Mouse (Mus musculus): ENCODE results near the gene Foxs1. TPM values are rescaled to one million over a fixed set of nuclear protein-coding genes. Genes with fewer than 3 reads are reported as not detected.

The Foxs1 gene
- polyA plus RNA-seq, 1 experiment from 2014 or later, result 2.5 TPM

DNA sequence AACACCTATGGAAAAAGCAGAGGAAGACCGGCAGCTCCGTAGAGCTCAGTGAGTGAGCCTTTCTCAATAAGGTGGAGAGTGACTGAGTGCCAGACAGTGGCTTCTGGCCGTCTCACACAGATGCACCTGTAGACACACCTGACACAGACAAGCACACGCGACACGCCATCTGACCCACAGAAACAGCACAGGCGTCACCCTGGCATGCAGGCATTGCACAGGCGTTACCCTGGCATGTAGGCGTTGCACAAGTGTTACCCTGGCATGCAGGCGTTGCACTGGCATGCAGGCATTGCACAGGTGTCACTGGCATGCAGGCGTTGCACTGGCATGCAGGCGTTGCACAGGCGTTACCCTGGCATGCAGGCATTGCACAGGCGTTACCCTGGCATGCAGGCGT is 31.7 kb downstream of the Foxs1 start:
- H3K9me3 ChIP-seq, result no peaks in the 10 kb centered on the region
- no peak for ATAC-seq (ENCODE audit: extremely low read depth, insufficient number of reproducible peaks, low FRiP score, low TSS enrichment)
- WGBS, result 89% methylated on average over 15 of the region's 15 CpGs
- no peaks in the 10 kb centered on the region for H3K27me3 ChIP-seq (replicated peaks)
- peaks cover 30% of the 10 kb centered on the region for H3K4me1 ChIP-seq
- peaks cover 27% of the 10 kb centered on the region for H3K36me3 ChIP-seq
- no peak overlapping the region for H3K4me2 ChIP-seq
- H3K27ac ChIP-seq (replicated peaks), result no peak overlapping the region
- H3K4me3 ChIP-seq, result no peak overlapping the region
- no peak overlapping the region for H3K9ac ChIP-seq

DNA sequence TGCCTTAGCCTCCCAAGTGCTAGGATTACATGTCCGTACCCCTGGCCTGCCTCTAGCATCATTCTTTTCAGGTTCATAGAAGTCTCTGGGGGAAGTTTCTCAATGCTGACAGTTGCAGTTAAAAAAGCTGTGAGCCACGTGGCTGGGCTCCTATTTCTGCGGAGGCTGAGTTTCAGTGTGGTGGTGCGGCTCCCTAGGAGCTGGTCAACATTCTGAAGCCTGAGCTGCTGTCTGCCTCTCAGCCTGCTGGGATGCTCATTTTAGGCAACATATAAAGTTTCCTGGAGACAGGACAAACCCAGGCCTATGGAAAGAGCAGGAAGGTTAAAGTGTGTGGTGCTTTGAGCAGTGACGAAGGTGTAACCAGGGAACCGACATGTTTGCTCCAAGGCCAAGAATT is 34.0 kb downstream of the Foxs1 start:
- peaks cover 8% of the 10 kb centered on the region for H3K4me1 ChIP-seq
- ATAC-seq (ENCODE audit: extremely low read depth, insufficient number of reproducible peaks, low FRiP score, low TSS enrichment), result no peak
- H3K9me3 ChIP-seq, result no peaks in the 10 kb centered on the region
- no peaks in the 10 kb centered on the region for H3K27me3 ChIP-seq (replicated peaks)
- H3K4me3 ChIP-seq, result no peak overlapping the region
- H3K9ac ChIP-seq, result no peak overlapping the region
- no peak overlapping the region for H3K4me2 ChIP-seq
- WGBS, result 86% methylated on average over 6 of the region's 6 CpGs
- H3K36me3 ChIP-seq, result peaks cover 50% of the 10 kb centered on the region
- no peak overlapping the region for H3K27ac ChIP-seq (replicated peaks)

DNA sequence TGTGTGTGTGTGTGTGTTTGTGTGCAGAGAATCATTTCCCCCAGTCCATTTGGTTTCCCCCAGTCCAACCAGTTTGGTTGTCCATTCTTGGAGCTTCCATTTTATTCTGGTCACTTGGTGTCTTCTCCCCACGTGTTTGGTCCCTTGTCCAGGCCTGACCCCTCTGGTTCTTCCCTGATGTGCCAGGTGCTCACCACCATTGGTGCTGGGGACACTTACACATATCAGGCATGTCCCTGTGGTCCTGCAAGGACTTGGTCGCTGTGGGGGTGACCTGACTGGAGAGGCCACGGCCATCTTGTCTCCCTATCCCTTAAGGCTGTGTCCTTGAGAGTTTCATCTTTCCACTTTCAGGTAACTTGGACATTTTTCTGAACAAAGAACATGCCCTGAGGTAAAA is 36.1 kb downstream of the Foxs1 start:
- Histone ChIP-seq H3K9me3 (no peaks in the 10 kb centered on the region), H3K27me3 (replicated peaks) (no peaks in the 10 kb centered on the region), H3K4me3 (no peak overlapping the region), H3K27ac (replicated peaks) (no peak overlapping the region), H3K4me1 (no peaks in the 10 kb centered on the region), H3K9ac (no peak overlapping the region), H3K36me3 (peaks cover 71% of the 10 kb centered on the region), H3K4me2 (no peak overlapping the region)
- ATAC-seq (ENCODE audit: extremely low read depth, insufficient number of reproducible peaks, low FRiP score, low TSS enrichment), result no peak
- WGBS, result 81% methylated on average over 3 of the region's 3 CpGs

DNA sequence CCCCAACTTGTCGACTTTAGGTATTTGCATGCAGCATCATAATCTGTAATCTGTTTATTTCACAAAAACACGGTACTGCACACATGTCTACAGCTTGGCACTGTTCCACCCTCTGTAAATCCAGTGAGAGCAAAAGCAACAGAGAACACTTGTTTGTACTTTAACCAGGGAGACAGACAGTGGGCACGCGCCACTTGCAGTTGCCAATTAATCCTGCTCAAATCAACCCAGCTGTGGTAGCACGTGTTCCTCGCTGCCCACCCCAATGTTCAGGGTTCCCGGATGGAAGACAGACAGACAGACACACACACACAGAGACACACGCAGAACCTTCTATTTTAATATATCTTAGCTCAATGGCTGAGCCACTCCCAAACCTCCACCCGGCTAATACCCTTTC is 37.2 kb downstream of the Foxs1 start:
- no peak overlapping the region for H3K4me2 ChIP-seq
- H3K36me3 ChIP-seq, result peaks cover 82% of the 10 kb centered on the region
- H3K9me3 ChIP-seq, result no peaks in the 10 kb centered on the region
- H3K27me3 ChIP-seq (replicated peaks), result no peaks in the 10 kb centered on the region
- WGBS, result 92% methylated on average over 9 of the region's 9 CpGs
- no peak overlapping the region for H3K9ac ChIP-seq
- no peaks in the 10 kb centered on the region for H3K4me1 ChIP-seq
- no peak for ATAC-seq (ENCODE audit: extremely low read depth, insufficient number of reproducible peaks, low FRiP score, low TSS enrichment)
- no peak overlapping the region for H3K27ac ChIP-seq (replicated peaks)
- H3K4me3 ChIP-seq, result no peak overlapping the region

DNA sequence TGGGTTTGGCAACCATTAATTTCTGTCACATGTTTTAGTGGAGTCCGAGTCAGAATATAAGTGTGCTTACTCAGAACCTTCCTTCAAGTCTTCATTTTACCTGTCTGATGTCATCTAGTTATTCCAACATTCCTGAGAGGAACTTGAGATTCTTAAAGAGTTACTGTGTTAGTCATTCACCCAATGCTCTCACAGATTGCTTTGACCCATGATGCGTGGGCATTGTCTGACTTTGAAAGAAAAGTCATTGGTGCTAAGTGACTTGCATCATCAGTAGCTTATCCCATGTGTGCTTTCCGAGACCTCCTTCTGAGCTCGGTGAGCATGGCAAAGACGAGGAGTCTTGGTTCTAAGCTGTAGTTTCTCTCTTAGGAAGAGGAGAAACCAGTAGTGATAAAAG is 44.2 kb downstream of the Foxs1 start:
- ATAC-seq (ENCODE audit: extremely low read depth, insufficient number of reproducible peaks, low FRiP score, low TSS enrichment), result no peak
- Histone ChIP-seq H3K36me3 (peaks cover 96% of the 10 kb centered on the region), H3K9me3 (no peaks in the 10 kb centered on the region), H3K27me3 (replicated peaks) (no peaks in the 10 kb centered on the region), H3K4me2 (no peak overlapping the region), H3K9ac (no peak overlapping the region), H3K4me3 (no peak overlapping the region), H3K27ac (replicated peaks) (no peak overlapping the region), H3K4me1 (no peaks in the 10 kb centered on the region)
- WGBS, result 93% methylated on average over 5 of the region's 5 CpGs

DNA sequence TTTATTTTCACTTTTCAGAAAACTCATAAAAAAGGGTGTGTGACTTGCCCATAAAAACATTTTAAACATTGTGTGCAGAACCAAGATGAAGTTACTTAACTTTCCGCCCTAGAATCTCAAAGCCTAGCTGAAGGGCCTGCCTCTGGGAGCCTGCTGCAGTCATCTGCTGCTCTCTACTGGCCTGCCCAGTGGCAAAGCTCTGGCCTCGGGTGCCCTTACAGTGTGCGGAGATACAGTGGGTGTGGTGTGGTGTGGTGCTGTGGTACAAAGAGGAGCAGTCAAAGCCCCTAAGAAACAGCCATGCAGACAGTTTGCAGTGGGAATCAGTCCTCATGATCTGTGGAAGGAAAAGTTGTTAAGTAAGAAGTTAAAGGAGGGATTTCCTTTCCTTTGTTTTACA is 45.8 kb downstream of the Foxs1 start:
- no peak for ATAC-seq (ENCODE audit: extremely low read depth, insufficient number of reproducible peaks, low FRiP score, low TSS enrichment)
- H3K4me3 ChIP-seq, result no peak overlapping the region
- peaks cover 95% of the 10 kb centered on the region for H3K36me3 ChIP-seq
- H3K4me2 ChIP-seq, result no peak overlapping the region
- no peaks in the 10 kb centered on the region for H3K4me1 ChIP-seq
- no peak overlapping the region for H3K27ac ChIP-seq (replicated peaks)
- 85% methylated on average over 3 of the region's 3 CpGs for WGBS
- no peak overlapping the region for H3K9ac ChIP-seq
- H3K27me3 ChIP-seq (replicated peaks), result no peaks in the 10 kb centered on the region
- H3K9me3 ChIP-seq, result no peaks in the 10 kb centered on the region

DNA sequence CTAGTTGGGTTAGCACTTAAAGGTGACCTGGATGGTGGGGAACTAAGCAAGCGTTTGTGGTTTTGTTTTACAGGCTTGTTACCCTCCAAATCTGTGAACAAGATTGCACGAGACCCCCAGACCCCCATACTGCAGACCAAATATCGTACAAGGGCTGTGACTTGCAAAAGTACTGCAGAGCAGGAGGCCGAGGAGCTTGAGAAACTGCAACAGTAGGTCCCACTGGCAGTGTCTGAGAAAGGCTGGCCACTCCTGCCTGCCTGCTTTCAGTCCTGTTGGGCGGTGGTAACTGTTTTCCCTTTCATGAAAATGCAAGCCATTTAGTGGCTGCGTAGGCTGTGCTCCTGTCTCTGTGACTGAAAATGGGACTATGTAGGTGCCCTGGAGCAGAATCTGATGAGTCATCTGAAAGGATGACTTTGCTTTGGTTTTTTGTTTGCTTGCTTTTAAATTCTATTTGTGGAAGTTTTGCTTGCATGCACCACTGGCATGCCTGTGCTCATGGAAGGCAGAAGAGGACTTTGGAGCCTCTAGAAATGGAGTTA is 48.8 kb downstream of the Foxs1 start:
- Histone ChIP-seq H3K4me3 (no peak overlapping the region), H3K9me3 (no peaks in the 10 kb centered on the region), H3K4me1 (no peaks in the 10 kb centered on the region), H3K36me3 (peaks cover 97% of the 10 kb centered on the region), H3K9ac (no peak overlapping the region), H3K4me2 (no peak overlapping the region), H3K27ac (replicated peaks) (no peak overlapping the region), H3K27me3 (replicated peaks) (no peaks in the 10 kb centered on the region)
- no peak for ATAC-seq (ENCODE audit: extremely low read depth, insufficient number of reproducible peaks, low FRiP score, low TSS enrichment)
- 93% methylated on average over 6 of the region's 6 CpGs for WGBS

Other genes with a start within 250 kb of the Foxs1 start
- gene Mcts2, start 246.2 kb downstream of the Foxs1 start, polyA plus RNA-seq (2015; fragmentation: Nextera tagmentation; extraction: Ambion mirVana), result 23.0 and 25.3 TPM in 2 replicates
- gene Id1, start 197.0 kb downstream of the Foxs1 start, polyA plus RNA-seq (2015; fragmentation: Nextera tagmentation; extraction: Ambion mirVana), result 56.7 and 58.8 TPM in 2 replicates
- 11.8 and 13.4 TPM in 2 replicates for gene Cox4i2, start 179.0 kb downstream of the Foxs1 start, polyA plus RNA-seq (2015; fragmentation: Nextera tagmentation; extraction: Ambion mirVana)
- gene Bcl2l1, start 101.5 kb downstream of the Foxs1 start, polyA plus RNA-seq (2015; fragmentation: Nextera tagmentation; extraction: Ambion mirVana), result 59.6 and 62.8 TPM in 2 replicates
- gene Tpx2, start 85.2 kb downstream of the Foxs1 start, polyA plus RNA-seq (2015; fragmentation: Nextera tagmentation; extraction: Ambion mirVana), result 51.1 and 55.5 TPM in 2 replicates
- 0.19 and 0.29 TPM in 2 replicates for gene Mylk2, start 21.9 kb downstream of the Foxs1 start, polyA plus RNA-seq (2015; fragmentation: Nextera tagmentation; extraction: Ambion mirVana)
- gene Dusp15, start 18.5 kb upstream of the Foxs1 start, polyA plus RNA-seq (2015; fragmentation: Nextera tagmentation; extraction: Ambion mirVana), result 0.15 and 0.51 TPM in 2 replicates
- 0.23 and 0.44 TPM in 2 replicates for gene Ttll9, start 29.3 kb upstream of the Foxs1 start, polyA plus RNA-seq (2015; fragmentation: Nextera tagmentation; extraction: Ambion mirVana)
- gene Pdrg1, start 82.2 kb upstream of the Foxs1 start, polyA plus RNA-seq (2015; fragmentation: Nextera tagmentation; extraction: Ambion mirVana), result 101 and 111 TPM in 2 replicates
- not detected in 2 replicates for gene Xkr7, start 98.6 kb upstream of the Foxs1 start, polyA plus RNA-seq (2015; fragmentation: Nextera tagmentation; extraction: Ambion mirVana)
- 4.6 and 5.3 TPM in 2 replicates for gene Ccm2l, start 132.7 kb upstream of the Foxs1 start, polyA plus RNA-seq (2015; fragmentation: Nextera tagmentation; extraction: Ambion mirVana)
- gene Hck, start 175.3 kb upstream of the Foxs1 start, polyA plus RNA-seq (2015; fragmentation: Nextera tagmentation; extraction: Ambion mirVana), result 1.8 and 2.2 TPM in 2 replicates
- 59.0 and 63.0 TPM in 2 replicates for gene Tm9sf4, start 228.1 kb upstream of the Foxs1 start, polyA plus RNA-seq (2015; fragmentation: Nextera tagmentation; extraction: Ambion mirVana)

All from heart, embryonic 13.5 days (tissue).